Mouse (Mus musculus): ENCODE data around the gene Adamtsl5. TPM values are rescaled to one million over a fixed set of nuclear protein-coding genes. Genes with fewer than 3 reads are reported as not detected.

Gene Adamtsl5
- polyA plus RNA-seq, 1 experiment from 2014 or later, result 1.8 TPM

- no peak overlapping the region for H3K4me3 ChIP-seq (ENCODE audit: low read depth, low read length)
- peaks cover 67% of the 10 kb centered on the region for H3K27me3 ChIP-seq (ENCODE audit: insufficient read depth, low read length)
- no peak overlapping the region for H3K9ac ChIP-seq (replicated peaks)
- no peak overlapping the region for H3K27ac ChIP-seq (ENCODE audit: low read depth)
- H3K9me3 ChIP-seq (ENCODE audit: low read length), result no peaks in the 10 kb centered on the region
- ATAC-seq (no peak), DNase-seq (no peak)
- 3% methylated on average over 33 of the region's 34 CpGs for WGBS (ENCODE audit: insufficient replicate concordance)
- peaks cover 3% of the 10 kb centered on the region for H3K4me1 ChIP-seq (ENCODE audit: insufficient read depth)
- no peaks in the 10 kb centered on the region for H3K36me3 ChIP-seq (replicated peaks; ENCODE audit: insufficient read depth, low read length)
- H3K4me2 ChIP-seq (ENCODE audit: low read depth, low read length), result no peak overlapping the region
- no peak for TF ChIP-seq CTCF (IDR thresholded peaks at IDR 0.05; ENCODE audit: low read depth)
- TF ChIP-seq EP300 (IDR thresholded peaks at IDR 0.05; ENCODE audit: low read depth), result no peak
Measured at GRCm38 (mm10) chr10:80356737-80357136, 8.5 kb upstream of the Adamtsl5 start.

GRCm38 (mm10) chr10:80356001-80356682 lies 7.9 kb upstream of the Adamtsl5 start, which contains the start of gene Plk5:
Plk5 (plus strand) TSS chr10:80356459.
- H3K4me1 ChIP-seq (ENCODE audit: insufficient read depth), result peaks cover 3% of the 10 kb centered on the region
- H3K4me3 ChIP-seq (ENCODE audit: low read depth, low read length), result no peak within 1 kb of the TSS
- H3K27ac ChIP-seq (ENCODE audit: low read depth), result no peak within 1 kb of the TSS
- ATAC-seq (no peak), DNase-seq (no peak)
- no peaks in the 10 kb centered on the region for H3K36me3 ChIP-seq (replicated peaks; ENCODE audit: insufficient read depth, low read length)
- TF ChIP-seq EP300 (IDR thresholded peaks at IDR 0.05; ENCODE audit: low read depth), result no peak
- no peak for TF ChIP-seq CTCF (IDR thresholded peaks at IDR 0.05; ENCODE audit: low read depth)
- H3K27me3 ChIP-seq (ENCODE audit: insufficient read depth, low read length), result peaks cover 67% of the 10 kb centered on the region
- H3K9me3 ChIP-seq (ENCODE audit: low read length), result no peaks in the 10 kb centered on the region
- no peak within 1 kb of the TSS for H3K4me2 ChIP-seq (ENCODE audit: low read depth, low read length)
- 3% methylated on average over 50 of the region's 53 CpGs for WGBS (ENCODE audit: insufficient replicate concordance)
- no peak within 1 kb of the TSS for H3K9ac ChIP-seq (replicated peaks)

GRCm38 (mm10) chr10:80355431-80355830 lies 7.2 kb upstream of the Adamtsl5 start:
- no peak overlapping the region for H3K9ac ChIP-seq (replicated peaks)
- no peak overlapping the region for H3K4me3 ChIP-seq (ENCODE audit: low read depth, low read length)
- DNase-seq, result no peak
- WGBS (ENCODE audit: insufficient replicate concordance), result 17% methylated on average over 9 of the region's 9 CpGs
- peaks cover 5% of the 10 kb centered on the region for H3K4me1 ChIP-seq (ENCODE audit: insufficient read depth)
- no peaks in the 10 kb centered on the region for H3K9me3 ChIP-seq (ENCODE audit: low read length)
- no peak for TF ChIP-seq CTCF (IDR thresholded peaks at IDR 0.05; ENCODE audit: low read depth)
- no peak for TF ChIP-seq EP300 (IDR thresholded peaks at IDR 0.05; ENCODE audit: low read depth)
- H3K36me3 ChIP-seq (replicated peaks; ENCODE audit: insufficient read depth, low read length), result no peaks in the 10 kb centered on the region
- no peak for ATAC-seq
- peaks cover 64% of the 10 kb centered on the region for H3K27me3 ChIP-seq (ENCODE audit: insufficient read depth, low read length)
- H3K4me2 ChIP-seq (ENCODE audit: low read depth, low read length), result no peak overlapping the region
- no peak overlapping the region for H3K27ac ChIP-seq (ENCODE audit: low read depth)

- ATAC-seq (no peak), DNase-seq (no peak)
- peaks cover 60% of the 10 kb centered on the region for H3K27me3 ChIP-seq (ENCODE audit: insufficient read depth, low read length)
- no peaks in the 10 kb centered on the region for H3K9me3 ChIP-seq (ENCODE audit: low read length)
- H3K4me1 ChIP-seq (ENCODE audit: insufficient read depth), result peaks cover 13% of the 10 kb centered on the region
- TF ChIP-seq EP300 (IDR thresholded peaks at IDR 0.05; ENCODE audit: low read depth), result no peak
- TF ChIP-seq CTCF (IDR thresholded peaks at IDR 0.05; ENCODE audit: low read depth), result no peak
- no peak overlapping the region for H3K4me2 ChIP-seq (ENCODE audit: low read depth, low read length)
- no peak overlapping the region for H3K4me3 ChIP-seq (ENCODE audit: low read depth, low read length)
- no peaks in the 10 kb centered on the region for H3K36me3 ChIP-seq (replicated peaks; ENCODE audit: insufficient read depth, low read length)
- H3K9ac ChIP-seq (replicated peaks), result no peak overlapping the region
- WGBS (ENCODE audit: insufficient replicate concordance), result 39% methylated on average over 8 of the region's 8 CpGs
- no peak overlapping the region for H3K27ac ChIP-seq (ENCODE audit: low read depth)
Measured at GRCm38 (mm10) chr10:80352727-80353126, 4.5 kb upstream of the Adamtsl5 start.

- Histone ChIP-seq H3K4me3 (ENCODE audit: low read depth, low read length) (no peak overlapping the region), H3K4me1 (ENCODE audit: insufficient read depth) (peaks cover 19% of the 10 kb centered on the region), H3K4me2 (ENCODE audit: low read depth, low read length) (no peak overlapping the region), H3K27ac (ENCODE audit: low read depth) (no peak overlapping the region), H3K9me3 (ENCODE audit: low read length) (no peaks in the 10 kb centered on the region), H3K9ac (replicated peaks) (no peak overlapping the region), H3K36me3 (replicated peaks; ENCODE audit: insufficient read depth, low read length) (no peaks in the 10 kb centered on the region), H3K27me3 (ENCODE audit: insufficient read depth, low read length) (peaks cover 59% of the 10 kb centered on the region)
- TF ChIP-seq EP300 (IDR thresholded peaks at IDR 0.05; ENCODE audit: low read depth) (no peak), CTCF (IDR thresholded peaks at IDR 0.05; ENCODE audit: low read depth) (no peak)
- DNase-seq (peak; percentile 64), ATAC-seq (peak; percentile 22; the same call in 1 of the 2 replicates)
- WGBS (ENCODE audit: insufficient replicate concordance), result 22% methylated on average over 11 of the region's 11 CpGs
Measured at GRCm38 (mm10) chr10:80351896-80352295, 3.7 kb upstream of the Adamtsl5 start.

GRCm38 (mm10) chr10:80350292-80350691 lies 2.1 kb upstream of the Adamtsl5 start:
- Histone ChIP-seq H3K4me2 (ENCODE audit: low read depth, low read length) (no peak overlapping the region), H3K9me3 (ENCODE audit: low read length) (no peaks in the 10 kb centered on the region), H3K27ac (ENCODE audit: low read depth) (no peak overlapping the region), H3K4me3 (ENCODE audit: low read depth, low read length) (no peak overlapping the region), H3K36me3 (replicated peaks; ENCODE audit: insufficient read depth, low read length) (no peaks in the 10 kb centered on the region), H3K27me3 (ENCODE audit: insufficient read depth, low read length) (peaks cover 43% of the 10 kb centered on the region), H3K4me1 (ENCODE audit: insufficient read depth) (peaks cover 21% of the 10 kb centered on the region), H3K9ac (replicated peaks) (no peak overlapping the region)
- DNase-seq (peak; percentile 92), ATAC-seq (peak; percentile 80)
- 1% methylated on average over 7 of the region's 7 CpGs for WGBS (ENCODE audit: insufficient replicate concordance)
- no peak for TF ChIP-seq EP300 (IDR thresholded peaks at IDR 0.05; ENCODE audit: low read depth)
- TF ChIP-seq CTCF (IDR thresholded peaks at IDR 0.05; ENCODE audit: low read depth), result peak; percentile 99

Measured in liver, postnatal 0 days (tissue).